Mouse (Mus musculus): ENCODE data around the gene Sit1. TPM values are rescaled to one million over a fixed set of nuclear protein-coding genes. Genes with fewer than 3 reads are reported as not detected.

Gene Sit1
- polyA plus RNA-seq (2015; fragmentation: Nextera tagmentation; extraction: Ambion mirVana), result 0.10 and 1.4 TPM in 2 replicates

GRCm38 (mm10) chr4:43483535-43484091, at the start of gene Sit1:
Gene Sit1, minus strand, starts transcription at chr4:43483734.
- H3K36me3 ChIP-seq, result no peaks in the 10 kb centered on the region
- no peak for ATAC-seq (replicated peaks; ENCODE audit: insufficient number of reproducible peaks, insufficient read depth, low FRiP score, low read depth)
- H3K4me2 ChIP-seq, result no peak within 1 kb of the TSS; the same call in 1 of the 2 replicates
- no peaks in the 10 kb centered on the region for H3K9me3 ChIP-seq (replicated peaks)
- no peak within 1 kb of the TSS for H3K9ac ChIP-seq
- 52% methylated on average over 12 of the region's 12 CpGs for WGBS
- peaks cover 10% of the 10 kb centered on the region; the same call in 1 of the 2 replicates for H3K4me1 ChIP-seq (replicated peaks)
- no peaks in the 10 kb centered on the region for H3K27me3 ChIP-seq
- no peak within 1 kb of the TSS for H3K4me3 ChIP-seq
- no peak within 1 kb of the TSS for H3K27ac ChIP-seq

- no peak overlapping the region for H3K4me3 ChIP-seq
- H3K4me1 ChIP-seq (replicated peaks), result peaks cover 16% of the 10 kb centered on the region
- 81% methylated on average over 9 of the region's 9 CpGs for WGBS
- H3K27me3 ChIP-seq, result no peaks in the 10 kb centered on the region
- no peak overlapping the region for H3K27ac ChIP-seq
- H3K9me3 ChIP-seq (replicated peaks), result no peaks in the 10 kb centered on the region
- no peak overlapping the region for H3K9ac ChIP-seq
- no peak overlapping the region for H3K4me2 ChIP-seq
- H3K36me3 ChIP-seq, result peaks cover 75% of the 10 kb centered on the region
- ATAC-seq (replicated peaks; ENCODE audit: insufficient number of reproducible peaks, insufficient read depth, low FRiP score, low read depth), result no peak
Measured at GRCm38 (mm10) chr4:43533270-43533669, 49.7 kb upstream of the Sit1 start.

- H3K4me3 ChIP-seq, result no peak overlapping the region
- ATAC-seq (replicated peaks; ENCODE audit: insufficient number of reproducible peaks, insufficient read depth, low FRiP score, low read depth), result no peak
Measured at GRCm38 (mm10) chr4:43530581-43530980, 47.0 kb upstream of the Sit1 start.

GRCm38 (mm10) chr4:43530081-43530501, 46.6 kb upstream of the Sit1 start:
- H3K36me3 ChIP-seq, result peaks cover 43% of the 10 kb centered on the region
- peaks cover 16% of the 10 kb centered on the region for H3K4me1 ChIP-seq (replicated peaks)
- 30% methylated on average over 8 of the region's 8 CpGs for WGBS
- H3K27me3 ChIP-seq, result no peaks in the 10 kb centered on the region
- no peak overlapping the region for H3K4me3 ChIP-seq
- H3K27ac ChIP-seq, result peak overlapping the region; percentile 10
- H3K9me3 ChIP-seq (replicated peaks), result no peaks in the 10 kb centered on the region
- no peak overlapping the region for H3K4me2 ChIP-seq
- ATAC-seq (replicated peaks; ENCODE audit: insufficient number of reproducible peaks, insufficient read depth, low FRiP score, low read depth), result peak; percentile 31; the same call in 1 of the 2 replicates
- no peak overlapping the region for H3K9ac ChIP-seq

More at GRCm38 (mm10) chr4:43530581-43530980, 47.0 kb upstream of the Sit1 start:
- Histone ChIP-seq H3K36me3 (peaks cover 48% of the 10 kb centered on the region), H3K9me3 (replicated peaks) (no peaks in the 10 kb centered on the region), H3K4me1 (replicated peaks) (peaks cover 16% of the 10 kb centered on the region), H3K9ac (no peak overlapping the region), H3K4me2 (no peak overlapping the region), H3K27me3 (no peaks in the 10 kb centered on the region), H3K27ac (peak overlapping the region; percentile 10; the same call in 1 of the 2 replicates)
- 11% methylated on average over 7 of the region's 7 CpGs for WGBS

GRCm38 (mm10) chr4:43528487-43528886, 45.0 kb upstream of the Sit1 start:
- no peak overlapping the region for H3K9ac ChIP-seq
- no peak overlapping the region for H3K4me2 ChIP-seq
- no peaks in the 10 kb centered on the region for H3K27me3 ChIP-seq
- H3K36me3 ChIP-seq, result peaks cover 28% of the 10 kb centered on the region
- H3K9me3 ChIP-seq (replicated peaks), result no peaks in the 10 kb centered on the region
- no peak overlapping the region for H3K27ac ChIP-seq
- 79% methylated on average over 9 of the region's 9 CpGs for WGBS
- peaks cover 24% of the 10 kb centered on the region for H3K4me1 ChIP-seq (replicated peaks)
- H3K4me3 ChIP-seq, result no peak overlapping the region
- no peak for ATAC-seq (replicated peaks; ENCODE audit: insufficient number of reproducible peaks, insufficient read depth, low FRiP score, low read depth)

GRCm38 (mm10) chr4:43527880-43528279, 44.3 kb upstream of the Sit1 start:
- Histone ChIP-seq H3K4me2 (no peak overlapping the region), H3K4me1 (replicated peaks) (peaks cover 28% of the 10 kb centered on the region), H3K9me3 (replicated peaks) (no peaks in the 10 kb centered on the region), H3K4me3 (no peak overlapping the region), H3K27me3 (no peaks in the 10 kb centered on the region), H3K27ac (no peak overlapping the region), H3K36me3 (peaks cover 22% of the 10 kb centered on the region), H3K9ac (no peak overlapping the region)
- ATAC-seq (replicated peaks; ENCODE audit: insufficient number of reproducible peaks, insufficient read depth, low FRiP score, low read depth), result no peak
- 62% methylated on average over 5 of the region's 5 CpGs for WGBS

GRCm38 (mm10) chr4:43519956-43520355, 36.4 kb upstream of the Sit1 start:
- peak overlapping the region; percentile 86 for H3K27ac ChIP-seq
- H3K9me3 ChIP-seq (replicated peaks), result no peaks in the 10 kb centered on the region
- 0 out of 2 replicates have a peak, but pooled peaks have one; percentile 6 for ATAC-seq (replicated peaks; ENCODE audit: insufficient number of reproducible peaks, insufficient read depth, low FRiP score, low read depth)
- WGBS, result 15% methylated on average over 6 of the region's 6 CpGs
- peaks cover 30% of the 10 kb centered on the region for H3K36me3 ChIP-seq
- H3K27me3 ChIP-seq, result no peaks in the 10 kb centered on the region
- H3K4me3 ChIP-seq, result peak overlapping the region; percentile 15; the same call in 1 of the 2 replicates
- H3K4me2 ChIP-seq, result peak overlapping the region; percentile 78
- peaks cover 63% of the 10 kb centered on the region for H3K4me1 ChIP-seq (replicated peaks)
- peak overlapping the region; percentile 24; the same call in 1 of the 2 replicates for H3K9ac ChIP-seq

- ATAC-seq (replicated peaks; ENCODE audit: insufficient number of reproducible peaks, insufficient read depth, low FRiP score, low read depth), result no peak
- Histone ChIP-seq H3K9me3 (replicated peaks) (no peaks in the 10 kb centered on the region), H3K4me3 (peak overlapping the region; percentile 15; the same call in 1 of the 2 replicates), H3K4me2 (peak overlapping the region; percentile 78), H3K9ac (peak overlapping the region; percentile 24; the same call in 1 of the 2 replicates), H3K27ac (no peak overlapping the region), H3K36me3 (peaks cover 30% of the 10 kb centered on the region), H3K4me1 (replicated peaks) (peaks cover 65% of the 10 kb centered on the region), H3K27me3 (no peaks in the 10 kb centered on the region)
- 32% methylated on average over 10 of the region's 10 CpGs for WGBS
Measured at GRCm38 (mm10) chr4:43519551-43519950, 36.0 kb upstream of the Sit1 start.

- Histone ChIP-seq H3K4me1 (replicated peaks) (peaks cover 43% of the 10 kb centered on the region), H3K27ac (no peak overlapping the region), H3K4me3 (no peak overlapping the region), H3K9ac (no peak overlapping the region), H3K36me3 (peaks cover 30% of the 10 kb centered on the region), H3K4me2 (no peak overlapping the region), H3K9me3 (replicated peaks) (no peaks in the 10 kb centered on the region), H3K27me3 (no peaks in the 10 kb centered on the region)
- 67% methylated on average over 11 of the region's 11 CpGs for WGBS
- no peak for ATAC-seq (replicated peaks; ENCODE audit: insufficient number of reproducible peaks, insufficient read depth, low FRiP score, low read depth)
Measured at GRCm38 (mm10) chr4:43515764-43516708, 32.5 kb upstream of the Sit1 start.

GRCm38 (mm10) chr4:43513791-43514190, 30.3 kb upstream of the Sit1 start:
- no peak overlapping the region for H3K4me2 ChIP-seq
- WGBS, result 54% methylated on average over 4 of the region's 4 CpGs
- H3K9ac ChIP-seq, result no peak overlapping the region
- no peaks in the 10 kb centered on the region for H3K9me3 ChIP-seq (replicated peaks)
- H3K4me3 ChIP-seq, result no peak overlapping the region
- no peak overlapping the region for H3K27ac ChIP-seq
- no peak for ATAC-seq (replicated peaks; ENCODE audit: insufficient number of reproducible peaks, insufficient read depth, low FRiP score, low read depth)
- H3K4me1 ChIP-seq (replicated peaks), result peaks cover 25% of the 10 kb centered on the region
- H3K27me3 ChIP-seq, result no peaks in the 10 kb centered on the region
- H3K36me3 ChIP-seq, result peaks cover 25% of the 10 kb centered on the region

- Histone ChIP-seq H3K9me3 (replicated peaks) (no peaks in the 10 kb centered on the region), H3K4me1 (replicated peaks) (peaks cover 29% of the 10 kb centered on the region), H3K4me3 (no peak overlapping the region), H3K36me3 (peaks cover 20% of the 10 kb centered on the region), H3K4me2 (no peak overlapping the region), H3K9ac (no peak overlapping the region), H3K27ac (no peak overlapping the region), H3K27me3 (no peaks in the 10 kb centered on the region)
- 89% methylated on average over 4 of the region's 4 CpGs for WGBS
- ATAC-seq (replicated peaks; ENCODE audit: insufficient number of reproducible peaks, insufficient read depth, low FRiP score, low read depth), result no peak
Measured at GRCm38 (mm10) chr4:43513300-43513699, 29.8 kb upstream of the Sit1 start.
